Mouse (Mus musculus): ENCODE measurements at regions not wholly inside any gene's neighbourhood (a gene's known extent, or its start where the extent isn't known, plus 50 kb on each side); places are given as distances from the start of the nearest gene placed in this dataset.

- intact Hi-C loops (cut with DNase I): no loop called here
These were observed 61.0 kb upstream of the Fstl4 start for GRCm38 (mm10) chr11:52703391-52703790.
